Mouse (Mus musculus) liver, embryonic 16.5 days (tissue): ENCODE measurements at regions not wholly inside any gene's neighbourhood (a gene's known extent, or its start where the extent isn't known, plus 50 kb on each side); places are given as distances from the start of the nearest gene placed in this dataset.

Experiments used
- ATAC-seq: fragments of 200-750 bp; cut with Nextera tagmentation; 2 replicates; pipeline ENCODE4 v1.8.0; 2017; ENCODE audit warnings: low read depth, mild to moderate bottlenecking, moderate number of reproducible peaks, moderate library complexity
- H3K27ac ChIP-seq: fragments of 300-500 bp; sonication (generic); 2 replicates; pipeline ENCODE4 v1.5.1; 2014; ENCODE audit warnings: mild to moderate bottlenecking, low read length
- H3K27me3 ChIP-seq: fragments of 300-500 bp; sonication (generic); 2 replicates; pipeline ENCODE4 v1.6.1; 2014; ENCODE audit warnings: low read depth, low read length, mixed read lengths; ENCODE audit not compliant: control insufficient read depth, insufficient read depth
- H3K36me3 ChIP-seq: fragments of 300-500 bp; sonication (generic); 2 replicates; pipeline ENCODE4 v1.6.1; 2014; ENCODE audit warnings: mild to moderate bottlenecking; ENCODE audit not compliant: control insufficient read depth, insufficient read depth
- H3K4me1 ChIP-seq: fragments of 300-500 bp; sonication (generic); 2 replicates; pipeline ENCODE4 v1.6.1; 2014; ENCODE audit warnings: low read depth, low read length, mixed read lengths; ENCODE audit not compliant: control insufficient read depth
- H3K4me2 ChIP-seq: fragments of 300-500 bp; sonication (generic); 2 replicates; pipeline ENCODE4 v1.6.1; 2014; ENCODE audit warnings: low read depth, low read length, mixed read lengths
- H3K4me3 ChIP-seq: fragments of 300-500 bp; sonication (generic); 2 replicates; pipeline ENCODE4 v1.5.1; 2014; ENCODE audit warnings: low read depth, mild to moderate bottlenecking, low read length
- H3K9ac ChIP-seq: fragments of 300-500 bp; sonication (generic); 2 replicates; pipeline ENCODE4 v1.6.1; 2014; ENCODE audit warnings: low read depth, low read length
- H3K9me3 ChIP-seq: fragments of 300-500 bp; sonication (generic); replicated peaks from 2 replicates; pipeline ENCODE4 v1.6.1; 2016; ENCODE audit warnings: low read length; ENCODE audit not compliant: control insufficient read depth
- WGBS: fragments of 180-500 bp; shearing (Covaris S2); extraction: QIAGEN DNeasy Blood & Tissue Kit; methylation state at CpG from one replicate; pipeline ENCODE4 v1.1.7; 2014; ENCODE audit not compliant: insufficient replicate concordance; 5-methylcytosine and 5-hydroxymethylcytosine counted together

DNA sequence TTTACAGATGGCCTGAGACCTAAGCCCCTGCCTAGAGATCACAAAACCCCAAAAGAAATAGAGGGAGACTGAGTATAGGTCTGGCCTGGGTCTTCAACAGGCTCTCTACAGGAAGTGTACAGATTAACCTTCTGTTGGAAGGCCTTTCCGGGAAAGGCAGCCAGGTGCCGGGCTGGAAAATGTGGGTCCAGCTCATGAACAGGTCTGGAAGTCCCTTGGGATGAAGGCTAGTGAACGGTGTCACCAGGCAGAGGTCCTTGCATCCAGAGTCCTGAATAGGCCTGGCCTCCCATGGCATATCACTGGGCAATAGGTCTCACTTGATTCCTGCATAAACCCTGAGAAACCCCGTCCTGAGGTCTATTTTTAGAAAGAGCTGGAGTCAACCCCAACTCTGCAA is 140.1 kb downstream of the Chst1 start:
- no peak overlapping the region for H3K4me2 ChIP-seq
- H3K4me3 ChIP-seq = no peak overlapping the region
- H3K4me1 ChIP-seq = no peaks in the 10 kb centered on the region
- H3K9me3 ChIP-seq = no peaks in the 10 kb centered on the region
- H3K27me3 ChIP-seq = no peaks in the 10 kb centered on the region
- no peaks in the 10 kb centered on the region for H3K36me3 ChIP-seq
- WGBS = 53% methylated on average over 4 of the region's 4 CpGs
- no peak for ATAC-seq
- no peak overlapping the region for H3K27ac ChIP-seq
- H3K9ac ChIP-seq = no peak overlapping the region

DNA sequence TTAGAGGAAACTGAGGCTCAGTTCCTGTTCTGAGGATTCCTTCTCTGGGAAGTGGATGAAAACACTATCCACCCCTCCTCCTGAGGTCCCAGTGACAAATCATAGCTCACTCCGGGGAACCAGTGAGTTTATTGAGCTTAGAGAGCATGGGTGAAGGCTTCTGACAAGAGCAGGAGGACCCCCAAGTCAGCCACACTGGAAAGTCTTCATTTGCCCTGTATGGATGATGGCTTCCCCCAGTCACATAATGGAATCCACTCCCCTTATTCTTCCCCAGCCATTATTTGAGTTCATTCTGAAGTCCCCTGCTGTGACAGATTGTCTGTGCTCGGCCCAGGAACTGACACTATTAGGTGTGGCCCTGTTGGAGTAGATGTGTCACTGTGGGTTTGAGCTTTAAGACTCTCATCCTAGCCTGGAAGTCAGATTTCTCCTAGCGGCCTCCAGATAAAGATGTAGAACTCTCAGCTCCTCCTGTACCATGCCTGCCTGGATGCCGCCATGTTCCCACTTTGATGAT is 141.3 kb downstream of the Chst1 start:
- WGBS = 65% methylated on average over 4 of the region's 4 CpGs
- no peaks in the 10 kb centered on the region for H3K27me3 ChIP-seq
- ATAC-seq = no peak
- H3K27ac ChIP-seq = no peak overlapping the region
- no peak overlapping the region for H3K9ac ChIP-seq
- no peaks in the 10 kb centered on the region for H3K36me3 ChIP-seq
- no peak overlapping the region for H3K4me2 ChIP-seq
- H3K4me1 ChIP-seq = no peaks in the 10 kb centered on the region
- H3K4me3 ChIP-seq = no peak overlapping the region
- no peaks in the 10 kb centered on the region for H3K9me3 ChIP-seq

DNA sequence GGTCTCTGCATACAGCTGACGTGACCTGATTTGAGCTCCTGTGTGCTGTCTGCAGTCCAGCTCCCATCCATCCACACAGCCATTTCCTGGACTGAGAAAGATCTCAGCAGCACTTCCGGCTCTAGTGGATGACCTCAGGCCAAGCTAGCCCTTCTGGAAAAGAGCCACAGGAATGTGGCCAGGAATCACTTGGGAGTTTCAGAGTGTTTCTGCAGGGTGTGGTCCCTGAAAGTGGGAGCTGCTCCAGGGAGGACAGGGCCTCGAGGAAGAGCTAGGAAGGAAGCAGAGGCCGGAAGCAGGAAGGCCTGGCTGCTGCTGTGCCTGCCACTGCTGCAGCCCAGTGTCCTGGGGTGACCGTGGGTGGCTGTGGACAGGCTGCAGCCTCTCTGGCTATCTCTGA is 142.5 kb downstream of the Chst1 start:
- Histone ChIP-seq H3K36me3 (no peaks in the 10 kb centered on the region), H3K27ac (no peak overlapping the region), H3K27me3 (no peaks in the 10 kb centered on the region), H3K9ac (no peak overlapping the region), H3K4me3 (no peak overlapping the region), H3K4me2 (no peak overlapping the region), H3K9me3 (no peaks in the 10 kb centered on the region), H3K4me1 (no peaks in the 10 kb centered on the region)
- WGBS = 40% methylated on average over 5 of the region's 5 CpGs
- peak; percentile 74 for ATAC-seq

DNA sequence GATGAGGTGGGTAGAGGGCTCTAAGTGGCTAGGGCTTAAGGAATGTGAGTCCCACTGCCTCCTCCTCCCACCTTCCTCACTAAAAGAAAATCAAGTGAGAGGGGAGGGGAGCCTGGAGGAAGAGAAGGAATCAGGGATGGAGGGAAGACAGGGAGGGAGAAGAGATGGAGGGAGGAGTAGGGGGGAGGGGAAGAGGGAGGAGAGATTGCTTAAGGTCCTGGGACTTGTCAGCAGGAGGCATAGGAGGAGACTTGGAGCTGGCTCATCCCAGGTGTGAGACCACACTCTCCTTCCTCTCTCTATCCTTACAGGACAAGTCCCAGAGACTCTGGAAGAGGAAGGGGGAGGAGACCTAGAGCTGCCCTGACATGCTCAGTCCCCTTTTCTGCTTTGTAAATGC is 143.2 kb downstream of the Chst1 start:
- H3K4me2 ChIP-seq = no peak overlapping the region
- no peak overlapping the region for H3K4me3 ChIP-seq

DNA sequence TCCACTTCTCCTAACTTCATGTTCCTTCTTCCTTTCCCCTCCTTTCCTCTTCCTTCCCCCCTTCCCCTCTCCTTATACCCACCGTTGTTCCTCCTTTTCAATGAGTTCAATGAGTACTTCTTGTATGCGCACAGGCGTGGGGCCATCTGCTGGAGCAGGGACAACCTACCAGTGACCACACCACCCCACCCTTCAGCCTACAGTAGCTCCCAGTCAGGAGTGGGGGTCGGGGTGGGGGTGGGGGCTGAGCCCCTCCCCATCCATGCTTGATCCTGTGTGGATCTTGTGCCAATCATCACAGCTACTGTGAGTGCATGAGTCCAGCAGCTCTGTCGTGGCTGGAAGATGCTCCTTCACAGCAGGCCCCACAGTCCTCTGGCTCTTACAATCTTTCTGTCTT is 143.6 kb downstream of the Chst1 start:
- Histone ChIP-seq H3K9ac (no peak overlapping the region), H3K9me3 (no peaks in the 10 kb centered on the region), H3K27me3 (no peaks in the 10 kb centered on the region), H3K4me2 (no peak overlapping the region), H3K36me3 (no peaks in the 10 kb centered on the region), H3K4me1 (no peaks in the 10 kb centered on the region), H3K27ac (no peak overlapping the region), H3K4me3 (no peak overlapping the region)
- 30% methylated on average over 5 of the region's 5 CpGs for WGBS
- no peak for ATAC-seq

More for the DNA sequence above, 143.2 kb downstream of the Chst1 start:
- ATAC-seq = no peak
- Histone ChIP-seq H3K9me3 (no peaks in the 10 kb centered on the region), H3K27me3 (no peaks in the 10 kb centered on the region), H3K9ac (no peak overlapping the region), H3K36me3 (no peaks in the 10 kb centered on the region), H3K4me1 (no peaks in the 10 kb centered on the region), H3K27ac (no peak overlapping the region)

GRCm38 (mm10) chr2:92743911-92744310 is 144.4 kb downstream of the Chst1 start:
- 74% methylated on average over 5 of the region's 5 CpGs for WGBS
- no peaks in the 10 kb centered on the region for H3K4me1 ChIP-seq
- ATAC-seq = no peak

GRCm38 (mm10) chr2:92747406-92747805 is 147.9 kb downstream of the Chst1 start:
- H3K4me2 ChIP-seq = no peak overlapping the region
- H3K9me3 ChIP-seq = no peaks in the 10 kb centered on the region
- no peak overlapping the region for H3K27ac ChIP-seq
- no peak for ATAC-seq
- no peaks in the 10 kb centered on the region for H3K4me1 ChIP-seq
- WGBS = 61% methylated on average over 2 of the region's 2 CpGs
- H3K27me3 ChIP-seq = no peaks in the 10 kb centered on the region
- no peak overlapping the region for H3K9ac ChIP-seq
- no peaks in the 10 kb centered on the region for H3K36me3 ChIP-seq
- H3K4me3 ChIP-seq = no peak overlapping the region

More at GRCm38 (mm10) chr2:92743911-92744310, 144.4 kb downstream of the Chst1 start:
- no peaks in the 10 kb centered on the region for H3K36me3 ChIP-seq
- H3K27ac ChIP-seq = no peak overlapping the region
- H3K9ac ChIP-seq = no peak overlapping the region
- no peak overlapping the region for H3K4me3 ChIP-seq
- no peaks in the 10 kb centered on the region for H3K9me3 ChIP-seq
- no peak overlapping the region for H3K4me2 ChIP-seq
- no peaks in the 10 kb centered on the region for H3K27me3 ChIP-seq

DNA sequence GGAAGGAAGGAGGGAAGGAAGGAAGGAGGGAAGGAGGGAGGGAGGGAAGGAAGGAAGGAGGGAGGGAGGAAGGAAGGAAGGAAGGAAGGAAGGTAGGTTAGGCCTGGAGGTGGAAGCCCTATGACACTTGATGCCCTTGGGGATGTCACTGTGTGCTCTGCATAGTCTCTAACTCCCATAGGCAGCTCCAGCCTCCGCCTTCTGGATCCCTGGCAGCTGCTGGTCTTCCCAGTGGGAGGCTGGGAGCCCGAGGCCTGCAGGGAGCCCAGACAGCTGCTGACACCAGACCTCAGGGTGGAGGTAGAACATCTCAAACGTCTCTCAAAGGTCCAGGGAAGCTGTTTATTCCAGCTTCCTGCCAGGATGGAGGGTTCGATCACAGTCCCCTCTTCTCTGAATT is 150.6 kb downstream of the Chst1 start:
- H3K4me1 ChIP-seq = no peaks in the 10 kb centered on the region
- ATAC-seq = no peak
- 44% methylated on average over 4 of the region's 4 CpGs for WGBS
- H3K27me3 ChIP-seq = no peaks in the 10 kb centered on the region
- no peak overlapping the region for H3K4me2 ChIP-seq
- no peaks in the 10 kb centered on the region for H3K36me3 ChIP-seq
- H3K4me3 ChIP-seq = no peak overlapping the region
- H3K27ac ChIP-seq = no peak overlapping the region
- H3K9ac ChIP-seq = no peak overlapping the region
- no peaks in the 10 kb centered on the region for H3K9me3 ChIP-seq

- H3K4me2 ChIP-seq = no peak overlapping the region
- 0 out of 2 replicates have a peak, but pooled peaks have one; percentile 5 for ATAC-seq
- H3K27ac ChIP-seq = no peak overlapping the region
Observed at GRCm38 (mm10) chr2:92750672-92751071, 151.2 kb downstream of the Chst1 start.

More at GRCm38 (mm10) chr2:92750672-92751071, 151.2 kb downstream of the Chst1 start:
- WGBS = 22% methylated on average over 4 of the region's 4 CpGs
- no peak overlapping the region for H3K4me3 ChIP-seq
- H3K27me3 ChIP-seq = no peaks in the 10 kb centered on the region
- no peaks in the 10 kb centered on the region for H3K36me3 ChIP-seq
- no peaks in the 10 kb centered on the region for H3K4me1 ChIP-seq
- no peak overlapping the region for H3K9ac ChIP-seq
- H3K9me3 ChIP-seq = no peaks in the 10 kb centered on the region
